Mouse (Mus musculus) kidney, adult 2 months (tissue): Measurements from ENCODE around the gene Dnajc27. TPM values are rescaled to one million over a fixed set of nuclear protein-coding genes. Genes with fewer than 3 reads are reported as not detected.

Experiments used
- DNase-seq: peaks from one replicate; pipeline ENCODE4 v3.0.0; 2021
- H3K27ac ChIP-seq: fragments of 200-500 bp; 2 replicates; pipeline ENCODE4 v1.5.1; 2012; ENCODE audit warnings: low read depth, low read length, control low read depth, inconsistent platforms; ENCODE audit not compliant: insufficient read depth
- H3K27me3 ChIP-seq: fragments of 200-500 bp; replicated peaks from 2 replicates; pipeline ENCODE4 v1.6.1; 2012; ENCODE audit warnings: mild to moderate bottlenecking, moderate library complexity, low read length, inconsistent platforms; ENCODE audit not compliant: control insufficient read depth, insufficient read depth
- H3K36me3 ChIP-seq: fragments of 200-500 bp; 2 replicates; pipeline ENCODE4 v1.6.1; 2012; ENCODE audit warnings: mild to moderate bottlenecking, moderate library complexity, low read length, inconsistent platforms; ENCODE audit not compliant: control insufficient read depth, insufficient read depth
- H3K4me1 ChIP-seq: fragments of 200-500 bp; 2 replicates; pipeline ENCODE4 v1.6.1; 2011; ENCODE audit warnings: low read length; ENCODE audit not compliant: control insufficient read depth, insufficient read depth
- H3K4me3 ChIP-seq: fragments of 200-500 bp; 2 replicates; pipeline ENCODE4 v1.5.1; 2011; ENCODE audit warnings: mild to moderate bottlenecking, low read depth, low read length, control low read depth; ENCODE audit not compliant: insufficient read depth
- CTCF ChIP-seq: fragments of 200-500 bp; conservative IDR thresholded peaks from 2 replicates; pipeline ENCODE4 v1.5.1; 2011; ENCODE audit warnings: low read depth, mild to moderate bottlenecking, control low read depth, low read length, moderate library complexity, mixed read lengths; ENCODE audit not compliant: insufficient read depth, insufficient read length
- POLR2A ChIP-seq: fragments of 200-500 bp; IDR thresholded peaks from one replicate; pipeline ENCODE4 v1.6.1; 2011; ENCODE audit warnings: low read depth, low read length, control low read depth
- WGBS: fragments of 180-500 bp; shearing (Covaris S2); methylation state at CpG from one replicate; pipeline ENCODE4 v1.1.7; 2018; 5-methylcytosine and 5-hydroxymethylcytosine counted together
- polyA plus RNA-seq: library from polyadenylated mRNA; depleted of rRNA; stranded (reverse); fragments of >200 nt; gene quantifications from 2 replicates; pipeline ENCODE4 v1.2.3, GENCODE M21; 2012

The Dnajc27 gene
- polyA plus RNA-seq, 1 experiment, result 4.3 TPM

DNA sequence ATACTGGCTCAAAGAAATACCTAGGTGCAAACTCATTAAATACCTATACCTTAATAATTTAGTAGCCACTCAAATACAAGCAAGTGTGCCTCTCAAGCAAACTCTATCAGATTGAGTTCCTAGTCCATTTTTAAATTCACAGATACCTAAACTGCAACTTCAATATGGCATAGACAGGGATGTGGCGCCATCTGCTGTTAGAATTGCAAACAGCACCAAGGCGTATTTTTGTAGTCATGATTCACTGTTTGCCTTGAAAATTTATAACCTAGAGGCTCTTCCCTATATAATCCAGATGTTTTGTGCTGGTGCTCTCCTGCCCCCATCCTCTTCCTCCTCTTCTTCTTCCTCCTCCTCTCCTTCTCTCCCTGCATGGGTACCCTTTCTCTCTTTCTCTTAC lies 2.1 kb upstream of the Dnajc27 start:
- TF ChIP-seq CTCF, result peak; percentile 42
- TF ChIP-seq POLR2A, result no peak
- Histone ChIP-seq H3K4me3 (no peak overlapping the region), H3K27ac (no peak overlapping the region), H3K4me1 (no peaks in the 10 kb centered on the region), H3K27me3 (no peaks in the 10 kb centered on the region), H3K36me3 (no peaks in the 10 kb centered on the region)
- WGBS, result 0% methylated on average over 2 of the region's 2 CpGs
- DNase-seq, result peak; percentile 75

DNA sequence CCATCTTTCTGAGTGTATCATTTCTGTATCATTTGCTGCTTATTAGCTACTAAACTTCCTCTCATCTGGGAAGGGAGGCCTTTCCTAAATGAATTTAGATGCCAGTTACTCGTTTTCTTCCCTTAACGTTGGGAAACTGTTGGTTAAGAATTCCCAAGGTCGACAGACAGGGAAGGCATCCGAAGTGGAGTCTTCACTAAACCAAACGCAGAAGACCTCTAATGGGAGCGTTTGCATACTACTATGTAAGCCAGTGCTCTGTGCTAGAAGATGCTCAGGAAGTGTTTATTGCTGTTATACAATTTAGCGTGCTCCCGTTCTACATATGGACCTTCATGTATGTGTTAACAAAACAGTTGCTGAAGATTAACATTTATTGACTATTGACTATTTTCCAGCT lies 1.1 kb downstream of the Dnajc27 start:
- WGBS, result 53% methylated on average over 8 of the region's 8 CpGs
- DNase-seq, result no peak
- H3K36me3 ChIP-seq, result no peaks in the 10 kb centered on the region; the same call in 1 of the 2 replicates
- H3K27me3 ChIP-seq, result no peaks in the 10 kb centered on the region
- no peak overlapping the region for H3K27ac ChIP-seq
- TF ChIP-seq CTCF (no peak), POLR2A (no peak)
- no peak overlapping the region for H3K4me3 ChIP-seq
- H3K4me1 ChIP-seq, result no peaks in the 10 kb centered on the region

DNA sequence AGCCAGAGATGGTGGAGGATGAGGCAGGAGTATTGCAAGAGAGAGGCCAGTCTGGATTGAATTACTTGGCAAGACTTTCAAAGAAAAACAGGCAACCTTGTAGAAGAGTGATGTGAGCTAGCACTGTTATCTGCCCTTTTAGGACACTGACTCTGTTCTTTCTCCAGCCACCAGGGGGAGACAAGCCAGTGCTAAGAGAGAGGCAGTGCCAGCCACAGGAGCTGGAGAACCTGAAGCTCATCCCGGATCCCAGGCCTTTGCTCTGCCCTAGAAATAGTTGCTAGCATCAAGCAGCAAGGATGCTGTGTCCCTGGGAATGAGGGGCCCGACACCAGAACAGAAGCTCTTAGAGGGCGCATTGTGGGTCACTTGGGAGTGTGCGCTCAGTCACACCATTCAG lies 25.0 kb downstream of the Dnajc27 start:
- 72% methylated on average over 4 of the region's 4 CpGs for WGBS
- peak; percentile 65 for DNase-seq

DNA sequence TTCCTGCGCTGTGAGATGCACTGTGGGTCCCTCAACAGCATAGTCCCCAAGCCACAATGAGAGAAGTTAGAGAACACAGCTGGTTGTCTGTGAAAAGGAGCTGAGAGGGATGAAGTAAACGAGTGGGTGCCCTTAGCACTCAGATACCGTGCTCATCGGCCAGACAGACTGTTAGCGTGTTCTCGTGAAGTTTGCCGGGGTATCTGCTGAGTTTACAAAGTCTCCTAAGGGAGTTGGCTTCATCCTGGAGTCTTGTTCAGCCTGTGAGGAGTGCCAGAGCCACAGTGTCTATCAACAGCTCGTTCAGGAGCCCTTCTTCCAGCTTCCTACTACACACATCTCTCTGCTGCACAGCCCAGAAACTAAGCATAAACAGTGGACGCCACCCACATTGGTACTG lies 33.7 kb downstream of the Dnajc27 start:
- DNase-seq, result no peak
- TF ChIP-seq CTCF (no peak), POLR2A (no peak)
- H3K4me3 ChIP-seq, result no peak overlapping the region
- no peaks in the 10 kb centered on the region for H3K27me3 ChIP-seq
- H3K27ac ChIP-seq, result no peak overlapping the region
- H3K36me3 ChIP-seq, result no peaks in the 10 kb centered on the region
- no peaks in the 10 kb centered on the region for H3K4me1 ChIP-seq
- WGBS, result 84% methylated on average over 9 of the region's 9 CpGs

More for the DNA sequence above, 25.0 kb downstream of the Dnajc27 start:
- Histone ChIP-seq H3K27me3 (no peaks in the 10 kb centered on the region), H3K4me1 (no peaks in the 10 kb centered on the region), H3K27ac (no peak overlapping the region), H3K36me3 (no peaks in the 10 kb centered on the region; the same call in 1 of the 2 replicates), H3K4me3 (no peak overlapping the region)
- TF ChIP-seq CTCF (peak; percentile 72), POLR2A (no peak)

DNA sequence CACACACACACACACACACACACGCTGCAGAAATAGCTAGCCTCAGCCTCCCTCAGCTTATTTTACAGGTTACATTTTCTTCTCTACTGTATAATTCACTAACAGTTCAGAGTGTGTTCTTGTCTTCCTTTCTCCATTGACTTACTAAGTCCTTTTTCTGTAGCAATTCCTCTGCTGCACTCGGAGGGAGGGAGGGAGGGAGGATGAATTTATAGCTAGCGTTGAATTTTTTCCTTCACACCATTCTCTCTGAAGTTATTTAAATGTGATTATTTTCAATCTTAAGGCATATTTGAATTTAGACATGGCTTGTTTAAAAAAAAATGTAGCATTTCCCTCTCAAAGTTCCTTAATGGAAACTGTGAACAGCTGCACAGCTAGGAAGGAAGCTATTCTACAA lies 34.8 kb downstream of the Dnajc27 start:
- 76% methylated on average over 3 of the region's 3 CpGs for WGBS
- no peak for DNase-seq
- TF ChIP-seq CTCF (no peak), POLR2A (no peak)

DNA sequence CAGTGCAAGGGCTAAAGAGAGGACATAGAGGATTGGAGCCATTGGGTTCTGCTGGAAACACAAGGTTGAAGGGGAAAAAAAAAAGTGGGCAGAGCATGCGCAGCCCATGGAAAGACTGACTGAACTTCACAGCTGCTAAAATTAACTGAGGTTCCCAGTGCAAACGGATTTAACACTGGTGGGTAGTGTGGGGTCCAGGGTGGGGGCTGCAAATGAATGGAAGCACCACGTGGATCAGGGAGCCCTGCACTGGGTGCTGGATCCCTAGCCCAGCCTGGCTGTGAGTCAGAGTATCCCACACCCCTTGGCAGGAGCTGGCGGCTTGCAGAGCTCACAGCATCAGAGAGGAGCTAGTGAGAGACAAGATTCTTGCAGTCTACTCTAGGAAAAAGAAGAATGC lies 35.2 kb downstream of the Dnajc27 start:
- no peaks in the 10 kb centered on the region for H3K36me3 ChIP-seq
- 79% methylated on average over 4 of the region's 4 CpGs for whole genome bisulfite sequencing
- H3K27me3 ChIP-seq, result no peaks in the 10 kb centered on the region
- no peak for DNase-seq
- H3K4me1 ChIP-seq, result no peaks in the 10 kb centered on the region
- H3K4me3 ChIP-seq, result no peak overlapping the region
- H3K27ac ChIP-seq, result no peak overlapping the region
- TF ChIP-seq POLR2A, result no peak

More for the DNA sequence above, 34.8 kb downstream of the Dnajc27 start:
- Histone ChIP-seq H3K27ac (no peak overlapping the region), H3K4me3 (no peak overlapping the region), H3K36me3 (no peaks in the 10 kb centered on the region), H3K27me3 (no peaks in the 10 kb centered on the region), H3K4me1 (no peaks in the 10 kb centered on the region)

DNA sequence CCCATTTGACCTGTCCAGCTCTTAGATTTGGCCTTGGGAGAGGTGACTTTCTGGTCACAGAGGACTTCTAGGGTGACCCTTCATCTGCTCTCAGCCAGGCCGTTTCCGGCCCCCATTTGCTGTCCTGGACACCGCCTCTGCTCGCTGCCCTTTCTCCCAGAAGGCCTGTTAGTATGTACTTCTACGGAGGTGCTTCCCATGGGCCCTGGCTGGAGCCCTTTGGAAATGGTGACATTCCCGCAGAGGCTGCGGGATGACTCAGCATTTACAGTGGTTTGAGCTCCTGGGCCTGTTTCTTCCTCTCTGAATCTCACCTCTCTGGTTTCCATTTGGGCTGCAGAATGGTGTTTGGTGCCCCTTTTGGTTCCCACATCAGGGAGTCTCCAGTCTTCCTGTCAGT lies 45.0 kb downstream of the Dnajc27 start:
- 71% methylated on average over 7 of the region's 7 CpGs for WGBS
- H3K36me3 ChIP-seq, result no peaks in the 10 kb centered on the region
- H3K27ac ChIP-seq, result no peak overlapping the region
- TF ChIP-seq CTCF (no peak), POLR2A (no peak)
- H3K4me1 ChIP-seq, result no peaks in the 10 kb centered on the region
- no peak overlapping the region for H3K4me3 ChIP-seq
- H3K27me3 ChIP-seq, result no peaks in the 10 kb centered on the region
- no peak for DNase-seq
